Mouse (Mus musculus): Measurements from ENCODE around the gene Emx1.

Gene Emx1

DNA sequence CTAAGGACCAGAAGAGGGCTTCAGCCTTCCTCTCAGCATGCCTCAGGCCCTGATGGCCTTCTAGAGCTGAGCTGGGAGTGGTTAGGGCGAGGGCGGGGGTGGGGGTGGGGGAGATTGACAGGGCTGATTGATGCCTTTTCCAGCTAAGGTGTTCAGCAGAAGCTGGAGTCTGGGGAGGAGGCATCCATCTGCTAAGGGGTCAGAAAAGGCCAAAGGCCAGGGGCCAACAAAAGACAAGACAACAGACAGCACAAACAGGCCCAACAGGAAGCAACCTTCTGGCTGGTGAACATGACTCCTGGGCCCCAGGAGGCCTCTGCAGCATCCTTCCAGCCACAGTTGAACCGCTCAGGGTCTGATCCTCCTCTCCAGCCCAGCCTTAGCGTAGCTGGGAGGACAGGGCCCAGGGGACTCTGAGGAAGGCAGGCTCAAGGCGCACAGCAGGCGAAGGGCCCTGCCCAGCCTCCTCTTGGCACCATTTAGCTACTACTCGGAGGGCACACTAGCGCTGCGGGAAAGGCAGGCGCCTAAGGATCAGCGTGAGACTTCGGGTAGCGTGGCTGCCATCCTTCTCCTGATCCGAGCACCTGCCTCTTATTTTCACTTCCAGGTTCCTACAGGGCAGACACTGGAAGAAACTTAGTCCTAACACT, 36.4 kb downstream of the Emx1 start:
- in situ Hi-C loops (cut with MboI; ENCODE audit: unreplicated experiment in 2 of 2): no loop called here

DNA sequence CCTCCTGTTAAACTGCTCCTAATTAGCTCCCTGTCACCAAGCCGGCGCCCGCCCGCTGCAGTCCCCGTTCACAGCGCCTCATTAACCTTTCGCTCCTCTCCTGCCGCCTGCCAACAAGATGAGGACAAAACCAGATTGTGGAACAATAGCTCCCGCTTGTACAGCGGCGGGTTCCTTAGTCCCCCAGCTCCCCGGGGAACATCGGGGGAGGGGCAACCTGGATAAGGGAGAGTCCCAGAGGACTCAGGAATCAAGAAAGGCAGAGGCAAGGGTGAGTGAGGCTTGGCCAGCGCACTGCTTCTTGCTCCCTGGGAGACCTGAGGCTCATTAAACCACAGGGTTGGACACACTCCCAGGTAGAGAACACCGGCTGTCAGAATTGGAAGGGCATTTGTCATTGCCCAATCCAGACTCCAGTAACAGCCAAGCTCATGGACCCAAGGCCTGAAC, 37.2 kb downstream of the Emx1 start:
- in situ Hi-C loops (cut with MboI; ENCODE audit: unreplicated experiment in 2 of 2): no loop called here

GRCm38 (mm10) chr6:85226570-85226969, 39.3 kb downstream of the Emx1 start:
- in situ Hi-C loops (cut with MboI; ENCODE audit: unreplicated experiment in 2 of 2): no loop called here

GRCm38 (mm10) chr6:85227520-85227919, 40.3 kb downstream of the Emx1 start:
- in situ Hi-C loops (cut with MboI; ENCODE audit: unreplicated experiment in 2 of 2): no loop called here

GRCm38 (mm10) chr6:85230762-85231161, 43.5 kb downstream of the Emx1 start:
- in situ Hi-C loops (cut with MboI; ENCODE audit: unreplicated experiment in 2 of 2): no loop called here

- in situ Hi-C loops (cut with MboI; ENCODE audit: unreplicated experiment in 2 of 2): no loop called here
Measured at GRCm38 (mm10) chr6:85231469-85231868, 44.2 kb downstream of the Emx1 start.

GRCm38 (mm10) chr6:85232045-85232444, 44.8 kb downstream of the Emx1 start:
- in situ Hi-C loops (cut with MboI; ENCODE audit: unreplicated experiment in 2 of 2): no loop called here

GRCm38 (mm10) chr6:85232836-85233623, 45.8 kb downstream of the Emx1 start:
- in situ Hi-C loops (cut with MboI; ENCODE audit: unreplicated experiment in 2 of 2): no loop called here

DNA sequence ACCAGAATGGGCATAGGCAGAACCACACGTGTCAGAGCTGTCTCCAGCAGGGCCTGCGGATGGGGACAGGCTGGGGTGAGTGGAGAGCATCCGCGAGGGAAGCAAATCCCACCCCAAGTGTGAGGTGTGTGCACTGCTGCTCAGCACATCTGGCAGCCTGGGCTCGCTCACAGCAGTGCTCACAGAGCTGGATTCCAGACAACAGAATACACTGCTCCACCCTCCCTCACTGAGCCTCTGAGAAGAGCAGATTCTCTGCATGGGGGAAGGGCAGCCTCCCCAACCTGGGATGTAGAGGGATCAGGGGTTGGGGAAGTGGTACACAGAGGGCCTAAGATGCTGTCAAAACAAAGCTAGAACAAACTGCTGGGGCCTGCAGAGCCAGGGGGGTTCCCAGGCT, 47.6 kb downstream of the Emx1 start:
- in situ Hi-C loops (cut with MboI; ENCODE audit: unreplicated experiment in 2 of 2): no loop called here

DNA sequence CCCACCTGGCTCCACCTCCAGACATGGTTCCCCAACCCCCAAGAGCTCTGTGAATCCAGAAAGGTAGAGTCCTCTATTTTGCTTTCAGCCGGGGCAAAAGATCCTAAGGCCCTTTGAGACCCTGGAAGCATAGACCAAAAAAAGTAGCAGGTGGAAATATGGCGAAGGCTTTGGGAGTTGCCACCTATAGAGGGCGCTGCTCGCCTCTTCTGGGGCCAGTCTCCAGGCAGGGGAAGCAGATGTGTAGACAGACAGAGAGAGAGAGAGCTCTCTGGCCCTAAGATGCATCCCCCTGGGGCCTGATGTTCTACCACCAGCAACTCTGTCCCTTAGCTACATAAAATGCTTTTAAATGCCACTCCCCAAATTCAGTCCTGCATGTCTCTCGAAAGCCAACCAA, 49.8 kb downstream of the Emx1 start:
- in situ Hi-C loops (cut with MboI; ENCODE audit: unreplicated experiment in 2 of 2): no loop called here

GRCm38 (mm10) chr6:85237595-85238337, 50.5 kb downstream of the Emx1 start:
- in situ Hi-C loops (cut with MboI; ENCODE audit: unreplicated experiment in 2 of 2): no loop called here

DNA sequence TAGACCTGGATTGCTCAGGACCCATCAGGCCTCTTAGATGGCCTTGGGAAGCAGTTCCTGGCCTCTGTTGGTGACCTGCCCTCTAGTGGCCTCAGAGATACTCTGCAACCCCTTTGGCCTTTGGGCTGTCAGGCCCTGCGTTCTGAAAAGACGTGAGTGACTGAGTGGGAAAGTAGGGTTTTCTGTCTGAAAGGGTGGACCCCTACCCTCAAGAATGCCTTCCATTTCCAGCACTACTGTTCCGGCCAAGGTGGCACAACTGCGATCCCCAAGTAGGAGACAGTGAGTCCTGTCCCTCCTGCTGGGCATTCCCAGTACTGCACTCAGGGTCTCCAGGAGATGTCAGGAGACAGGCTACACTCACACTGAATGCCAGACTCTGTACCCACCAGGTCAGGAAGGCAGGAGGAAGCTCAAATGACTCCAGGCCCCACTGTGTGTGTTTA, 51.8 kb downstream of the Emx1 start:
- in situ Hi-C loops (cut with MboI; ENCODE audit: unreplicated experiment in 2 of 2): no loop called here

DNA sequence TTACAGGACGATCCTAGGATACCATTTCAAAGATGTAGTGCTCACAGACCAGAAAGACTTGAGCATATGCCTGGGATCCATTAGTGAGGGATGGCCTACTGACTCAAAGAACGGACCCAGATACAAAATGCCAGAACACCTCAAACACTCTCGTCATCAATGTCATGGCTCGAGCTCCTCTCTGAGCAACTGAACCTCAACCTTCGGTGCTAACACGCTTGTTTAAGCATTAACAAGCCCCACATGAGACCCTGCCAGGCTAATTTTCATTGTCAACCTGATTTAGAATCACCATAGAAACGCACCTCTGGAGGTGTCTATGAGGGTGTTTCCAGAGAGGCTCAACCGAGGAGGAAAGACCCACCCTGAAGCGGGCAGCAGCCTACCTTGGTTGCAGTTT, 62.6 kb downstream of the Emx1 start:
- in situ Hi-C loops (cut with MboI; ENCODE audit: unreplicated experiment in 2 of 2): no loop called here

DNA sequence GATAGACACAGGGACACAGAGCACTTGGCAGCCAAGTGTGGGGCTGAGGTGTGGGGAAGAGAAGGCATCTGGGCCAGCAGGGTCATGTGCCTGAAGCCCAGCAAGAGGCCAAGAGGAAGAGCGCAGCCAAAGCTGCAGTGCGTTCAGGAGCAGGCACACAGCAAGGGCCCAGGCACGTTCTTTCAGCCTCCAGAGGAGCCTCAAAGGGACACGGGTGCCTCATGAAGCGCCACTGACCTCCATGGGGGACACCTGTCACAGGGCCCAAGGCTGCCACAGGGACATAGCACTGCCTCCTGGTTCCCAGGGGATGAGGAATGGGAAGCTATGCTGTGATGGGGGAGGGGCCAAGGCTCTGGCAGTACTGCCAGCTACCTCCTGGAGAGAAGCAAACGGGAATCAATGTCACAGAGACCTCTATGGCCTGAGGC, 63.6 kb downstream of the Emx1 start:
- in situ Hi-C loops (cut with MboI; ENCODE audit: unreplicated experiment in 2 of 2): no loop called here

DNA sequence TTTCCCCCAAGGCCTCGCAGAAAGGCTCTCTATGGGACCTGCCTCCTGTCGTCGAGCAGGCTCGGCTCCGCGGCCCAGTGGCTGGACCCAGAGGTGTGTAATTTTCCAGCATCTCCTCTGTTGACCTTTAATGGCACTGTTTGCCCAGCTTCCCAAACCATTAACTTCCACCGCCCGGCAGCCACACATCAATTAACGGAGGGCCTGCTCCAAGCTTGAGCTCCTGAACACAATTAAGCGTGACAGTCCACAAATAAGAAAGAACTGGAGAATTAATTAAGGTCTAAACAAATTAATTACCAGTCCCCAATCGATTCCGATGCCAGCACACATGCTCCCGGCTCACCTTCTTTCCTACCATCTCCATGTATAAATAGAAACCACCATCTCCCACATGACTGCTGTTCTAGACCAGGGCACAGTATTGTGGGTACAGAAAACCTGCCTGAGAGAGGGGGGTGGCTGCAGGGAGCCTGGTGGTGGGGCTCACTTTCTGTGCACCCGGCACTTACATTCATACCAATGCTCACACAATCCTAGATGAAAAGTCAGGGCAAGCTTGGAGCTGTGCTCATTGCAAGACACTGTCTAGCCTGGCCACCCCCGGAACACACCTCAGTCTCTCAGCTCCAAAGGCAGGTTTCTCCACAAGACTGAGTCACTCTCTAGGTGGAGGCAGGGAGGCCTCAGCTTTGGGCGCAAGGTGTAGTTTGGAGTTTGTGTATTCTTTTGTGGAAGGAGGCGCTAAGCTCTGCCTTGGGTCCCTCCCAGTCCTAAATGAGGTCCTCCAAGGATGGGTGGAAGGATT, 65.2 kb downstream of the Emx1 start:
- in situ Hi-C loops (cut with MboI; ENCODE audit: unreplicated experiment in 2 of 2): no loop called here

GRCm38 (mm10) chr6:85253275-85253674, 66.0 kb downstream of the Emx1 start:
- in situ Hi-C loops (cut with MboI; ENCODE audit: unreplicated experiment in 2 of 2): no loop called here
